Mouse (Mus musculus): ENCODE measurements around the gene Gm9.
"Not testable (repeated sequence)": the region's sequence is repeated elsewhere in the genome, so short reads cannot be mapped to it uniquely, and the experiment has no call there.

- TF ChIP-seq CTCF (IDR thresholded peaks at IDR 0.05; ENCODE audit: borderline replicate concordance, control insufficient read depth, extremely low read depth, insufficient read depth, low read length, poor library complexity); POLR2A (IDR thresholded peaks at IDR 0.05; ENCODE audit: control insufficient read depth, extremely low read depth, insufficient read depth, low read length, poor library complexity): not testable (repeated sequence)
Measured at GRCm38 (mm10) chrX:37244676-37245075, 33.8 kb upstream of the Gm9 start, which contains the start of gene Rhox2a.
